Mouse (Mus musculus) cortical plate, adult 2 months (tissue): ENCODE results near the gene Apbb1.

Source experiments
- CTCF ChIP-seq: fragments of 200-500 bp; IDR thresholded peaks from 2 replicates; pipeline ENCODE4 v1.5.1; 2011; ENCODE audit warnings: mild to moderate bottlenecking, control low read depth, low read length; ENCODE audit not compliant: insufficient read depth; ENCODE audit errors: extremely low read depth
- POLR2A ChIP-seq: fragments of 200-500 bp; IDR thresholded peaks from 2 replicates; pipeline ENCODE4 v1.6.1; 2011; ENCODE audit warnings: mild to moderate bottlenecking, low read length, control low read depth; ENCODE audit not compliant: insufficient read depth; ENCODE audit errors: extremely low read depth

- TF ChIP-seq CTCF (no peak), POLR2A (peak; percentile 26; the same call in 1 of the 2 replicates)
Observed at GRCm38 (mm10) chr7:105559016-105559415, 22.4 kb downstream of the Apbb1 start.
